Mouse (Mus musculus): ENCODE results near the gene Hjurp.

GRCm38 (mm10) chr1:88264237-88264868 lies 13.1 kb downstream of the Hjurp start:
- no peak for TF ChIP-seq EP300 (IDR thresholded peaks at IDR 0.05)
- no peak for TF ChIP-seq CTCF (IDR thresholded peaks at IDR 0.05)
